Mouse (Mus musculus) cerebellum, postnatal 36 days (tissue): Measurements from ENCODE around the gene Mgmt.
A peak's percentile ranks its signal among the peaks of the same experiment; 100 is the strongest.

ENCODE experiments used
- DNase-seq, 2 experiments: peaks; one replicate each; pipeline ENCODE4 v3.0.0; 2021 to 2022; ENCODE audit warnings: mixed read lengths in 2 of 2

Gene Mgmt

DNA sequence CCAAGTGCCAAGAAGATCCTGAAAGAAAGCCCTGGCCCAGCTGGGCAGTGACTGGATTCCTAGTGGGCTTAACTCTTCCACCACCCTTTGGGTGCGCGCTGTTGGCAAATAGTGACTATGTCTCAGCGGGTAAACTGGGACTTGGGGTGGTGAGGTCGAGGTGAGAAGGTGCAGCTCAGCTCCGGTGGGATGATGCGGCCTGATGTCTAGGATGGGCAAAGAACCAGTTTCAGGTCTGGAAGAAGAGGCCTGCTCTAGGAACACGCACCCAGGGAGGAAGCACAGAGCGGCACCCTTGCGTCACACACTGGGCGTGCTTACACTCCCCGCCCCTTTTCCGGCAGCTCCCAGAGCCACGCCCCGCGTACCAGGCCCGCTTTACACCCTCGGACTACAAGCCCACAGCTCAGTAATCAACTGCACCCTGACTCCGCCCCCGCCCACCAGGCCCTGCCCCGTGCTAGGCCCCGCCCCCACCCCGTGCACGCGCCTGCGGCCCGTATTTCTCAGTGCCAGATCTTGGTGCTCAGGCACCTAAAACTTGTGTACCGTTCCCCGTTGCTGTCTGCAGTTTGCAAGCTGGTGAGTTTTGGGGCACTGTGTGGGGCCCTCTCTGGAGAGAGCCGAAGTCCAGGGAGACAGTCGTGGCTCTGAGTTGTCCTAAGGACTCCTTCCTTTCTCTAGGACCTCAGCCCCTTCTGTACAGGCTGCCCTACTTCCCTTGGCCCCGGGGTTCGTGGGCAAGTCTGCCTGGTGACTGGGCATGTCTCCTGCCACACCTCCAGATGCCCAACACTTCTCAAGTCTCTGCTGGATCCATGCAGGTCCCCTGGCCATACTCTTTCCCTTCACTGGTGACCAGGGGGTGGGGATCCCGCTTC lies at the start of gene Mgmt:
Mgmt (plus strand) TSS at position 509 of the 881 bp plus-strand sequence.
- DNase-seq: peak; percentile 46 to 64

DNA sequence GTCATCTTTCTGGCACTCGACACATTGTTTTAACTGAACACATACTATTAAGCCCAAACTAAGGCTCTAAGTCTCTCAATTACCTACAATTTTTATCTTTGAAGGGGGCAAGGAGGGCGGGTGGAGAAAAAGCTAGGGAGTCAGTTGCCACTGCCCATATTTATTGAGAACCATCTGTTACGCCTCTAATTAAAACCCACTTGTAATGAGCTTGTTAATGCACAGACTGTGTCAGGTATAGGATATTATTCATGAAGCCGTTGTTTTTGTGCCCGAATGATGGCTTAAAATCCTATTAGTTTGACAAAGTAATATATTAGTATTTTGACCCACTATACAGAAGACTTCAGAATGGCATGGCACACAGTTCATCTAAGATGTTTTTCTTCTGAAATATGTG lies 49.6 kb upstream of the Mgmt start:
- no peak for DNase-seq

DNA sequence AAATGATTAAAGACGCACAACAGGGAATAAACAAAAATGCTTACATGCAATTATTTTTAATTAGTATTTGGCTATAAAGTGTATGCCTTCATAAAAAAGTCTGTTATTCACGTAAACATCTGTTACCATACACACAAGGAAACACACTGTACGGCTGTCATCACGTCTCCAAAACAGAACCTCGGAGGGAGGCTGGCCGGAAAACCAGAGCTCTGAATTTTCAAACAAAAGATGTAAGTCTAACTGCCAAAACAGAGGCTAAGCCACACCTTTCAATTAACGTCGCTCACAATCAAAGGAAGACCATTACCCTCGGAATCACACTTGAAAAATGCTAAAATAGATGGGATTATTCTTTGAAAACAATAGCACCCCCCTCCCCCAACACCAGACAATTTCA lies 49.1 kb upstream of the Mgmt start:
- no peak for DNase-seq

DNA sequence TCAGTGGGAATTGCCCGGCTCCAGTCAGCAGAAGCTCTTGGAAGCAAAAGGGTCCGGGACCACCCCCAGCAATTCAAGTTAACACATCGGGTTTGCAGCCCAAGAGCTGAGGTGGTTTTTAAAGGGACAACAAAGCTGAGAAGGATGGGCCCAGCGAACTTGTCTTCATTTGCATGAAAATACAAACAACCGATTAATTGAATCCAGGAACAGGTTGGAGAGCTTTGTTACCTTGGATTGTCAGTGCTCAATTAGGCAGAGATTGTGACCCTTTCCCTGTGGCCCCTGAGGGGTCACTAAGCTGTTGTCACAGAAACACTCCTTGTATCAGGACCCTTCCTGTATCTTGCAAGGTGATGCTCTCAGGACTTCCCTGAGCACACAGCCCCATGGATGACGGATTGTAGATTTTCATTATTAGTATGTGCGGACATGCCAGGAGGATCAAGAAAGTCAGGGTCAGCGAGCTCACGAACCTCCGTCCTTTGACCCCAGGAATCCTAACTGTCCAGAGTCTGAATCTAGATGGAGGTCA lies 48.3 kb upstream of the Mgmt start:
- DNase-seq: no peak

DNA sequence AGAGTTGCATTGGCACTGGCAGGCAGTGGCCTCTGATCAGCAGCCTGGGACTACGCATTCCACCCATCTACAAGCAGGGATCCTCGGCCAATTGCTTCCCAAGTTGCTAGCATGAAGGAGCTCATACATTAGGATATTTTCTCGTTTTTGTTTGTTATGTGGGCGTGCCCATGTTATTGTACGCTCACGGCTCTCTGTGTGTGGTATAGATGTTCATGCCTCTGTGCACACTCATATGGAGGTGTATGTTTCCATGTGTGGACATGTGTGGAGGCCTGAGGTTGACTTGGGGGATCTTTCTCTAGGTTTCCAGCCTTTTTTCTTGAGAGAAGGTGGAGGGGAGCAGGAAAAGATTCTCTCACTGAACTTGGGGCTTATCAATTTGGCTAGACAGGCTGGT lies 46.8 kb upstream of the Mgmt start:
- no peak for DNase-seq

DNA sequence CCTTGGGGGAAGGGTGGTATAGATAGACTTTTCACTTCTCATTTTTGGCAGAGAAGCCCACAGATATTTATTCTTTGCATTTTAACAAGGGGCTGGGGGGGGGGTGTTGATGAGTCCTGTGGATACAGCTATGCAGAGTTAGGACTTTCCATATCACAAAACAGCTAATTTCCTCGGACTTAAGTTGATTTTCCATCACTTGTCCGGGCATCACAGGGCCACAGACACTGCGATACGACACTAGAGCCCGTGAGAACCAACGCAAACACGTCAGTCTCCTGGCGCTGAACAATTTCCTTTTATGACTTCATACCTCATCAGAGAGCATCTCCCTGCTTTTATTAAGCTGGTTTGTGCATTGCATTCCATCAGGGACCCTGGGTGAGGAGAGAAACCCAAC lies 45.7 kb upstream of the Mgmt start:
- no peak for DNase-seq

DNA sequence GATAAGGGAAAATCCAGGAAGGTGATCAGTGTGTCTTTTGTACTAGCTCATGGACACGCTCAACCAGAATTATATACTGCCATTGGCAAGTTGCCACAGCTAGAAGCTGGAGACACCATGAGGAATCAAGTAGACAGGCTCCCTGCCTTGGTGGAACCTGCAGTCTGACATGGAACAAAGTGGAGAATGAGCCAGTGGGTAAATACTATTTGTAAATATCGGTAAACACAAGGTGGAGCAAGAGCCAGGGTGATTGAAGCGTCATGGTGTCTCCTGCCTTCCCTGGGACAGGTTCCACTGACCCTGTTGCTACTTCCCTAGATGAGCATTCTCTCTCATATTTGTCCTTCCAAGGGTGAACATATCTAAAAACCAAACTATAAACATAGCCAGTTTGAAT lies 44.6 kb upstream of the Mgmt start:
- DNase-seq: no peak

DNA sequence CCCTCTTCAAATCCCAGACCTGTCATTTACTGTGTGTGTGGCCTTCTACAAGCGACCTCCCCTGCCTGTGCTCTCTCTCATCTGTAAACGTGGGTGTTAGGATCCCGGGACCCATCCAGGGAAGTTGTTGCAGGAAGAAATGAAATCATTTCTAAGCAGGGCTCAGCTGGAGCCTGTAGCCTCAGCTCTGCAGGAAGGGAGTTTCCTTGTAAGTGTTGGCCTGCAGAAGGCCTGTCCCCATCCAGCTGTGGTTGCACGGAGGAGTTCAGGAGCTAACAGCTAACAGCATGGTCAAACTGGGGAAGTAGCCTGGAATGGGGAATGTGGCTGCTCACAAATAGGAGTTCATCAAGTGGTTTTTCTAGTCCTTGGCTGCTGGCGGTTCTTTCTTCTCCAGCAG lies 44.1 kb upstream of the Mgmt start:
- DNase-seq: no peak

DNA sequence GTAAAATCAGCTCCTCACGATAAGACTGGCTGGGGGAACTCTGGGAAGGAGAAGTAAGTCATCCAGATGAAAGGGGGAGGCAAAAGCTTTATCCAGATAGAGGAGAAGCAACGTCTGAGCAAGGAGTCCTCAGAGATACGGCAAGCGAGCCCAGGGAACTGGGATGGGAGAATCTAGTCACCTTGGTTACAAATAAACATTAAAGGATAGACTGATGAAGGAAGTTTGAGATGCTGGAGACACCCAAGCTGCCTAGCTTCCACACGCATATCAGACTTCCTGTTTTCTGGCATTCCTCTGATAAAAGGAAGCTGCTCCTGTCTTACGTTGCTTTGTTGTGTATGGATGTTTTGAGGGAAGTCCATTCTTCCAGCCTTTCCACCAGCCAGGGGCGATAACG lies 42.5 kb upstream of the Mgmt start:
- DNase-seq: no peak

DNA sequence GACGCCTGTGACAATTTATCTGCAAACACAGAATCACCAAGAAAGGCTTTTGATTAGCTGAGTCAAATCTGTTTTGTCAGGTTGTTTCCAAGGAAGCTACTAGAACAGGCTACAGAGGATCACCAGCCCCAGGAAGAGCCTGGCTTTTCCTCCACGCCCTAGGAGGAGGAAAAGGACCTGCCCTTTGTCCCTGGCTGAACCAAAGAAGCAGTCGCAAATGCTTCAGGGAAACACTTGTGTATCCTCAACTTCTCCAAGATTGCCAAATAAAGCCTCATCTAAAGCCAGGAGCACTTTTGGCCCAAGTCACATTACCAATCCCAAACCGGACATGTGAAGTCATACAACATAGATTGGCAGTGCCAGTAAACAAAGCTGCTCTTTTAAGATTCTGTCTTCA lies 41.7 kb upstream of the Mgmt start:
- no peak for DNase-seq

DNA sequence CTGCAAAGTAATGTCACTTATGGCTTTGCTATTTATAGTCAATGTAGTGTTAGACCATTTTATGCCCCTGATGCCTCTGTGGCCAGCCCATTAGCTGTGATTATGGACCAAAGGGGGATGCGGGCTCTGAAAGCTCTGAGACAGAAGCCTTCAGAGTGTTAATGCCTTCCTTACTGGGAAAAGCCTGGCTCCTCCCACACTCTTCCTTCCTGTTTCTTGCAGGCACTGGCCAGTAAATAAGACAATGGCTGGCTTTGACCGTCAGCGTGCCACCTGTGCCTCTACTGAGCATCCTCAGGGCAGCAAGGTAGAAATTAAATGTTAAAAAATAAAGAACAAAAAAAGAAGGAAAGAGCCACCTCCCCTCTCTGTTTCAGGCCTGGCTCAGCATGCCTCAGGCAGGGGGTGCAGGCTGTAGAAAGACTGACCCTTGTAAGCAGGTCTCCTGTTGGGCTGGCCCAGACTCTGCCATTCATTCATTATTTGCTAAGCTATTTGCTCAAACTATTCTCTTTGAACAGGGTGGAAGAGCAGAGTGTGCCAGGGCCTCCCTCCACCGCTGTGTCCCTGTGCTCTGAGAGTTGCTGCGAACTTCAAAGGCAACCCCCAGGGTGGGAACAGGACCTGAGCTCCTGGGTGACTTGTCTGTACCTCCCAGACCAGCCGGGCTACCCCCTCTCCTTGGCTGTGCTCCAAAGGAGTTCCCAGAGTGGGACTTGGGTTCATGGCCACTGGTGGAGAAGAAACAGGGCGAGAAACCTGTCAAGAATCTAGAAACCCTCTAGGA lies 29.5 kb upstream of the Mgmt start:
- DNase-seq: no peak

DNA sequence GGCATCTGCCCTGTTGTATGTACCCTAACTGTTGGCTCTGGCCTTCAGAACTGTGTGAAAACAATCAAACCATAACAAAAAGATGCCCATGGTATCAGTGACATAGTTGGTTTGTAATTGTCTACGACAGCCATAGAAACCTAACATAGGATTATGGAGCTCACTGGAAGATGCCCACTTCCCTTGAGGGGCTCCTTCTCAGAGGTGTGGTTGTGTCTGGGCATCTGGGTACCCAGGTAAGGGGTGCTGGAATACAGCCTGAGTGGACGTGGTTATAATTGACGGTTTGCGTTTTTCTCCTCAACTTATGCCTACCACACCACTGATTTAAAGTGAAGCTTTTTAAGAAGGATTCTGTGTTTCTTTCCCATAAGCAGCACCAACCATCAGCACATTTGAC lies 28.5 kb upstream of the Mgmt start:
- no peak for DNase-seq

DNA sequence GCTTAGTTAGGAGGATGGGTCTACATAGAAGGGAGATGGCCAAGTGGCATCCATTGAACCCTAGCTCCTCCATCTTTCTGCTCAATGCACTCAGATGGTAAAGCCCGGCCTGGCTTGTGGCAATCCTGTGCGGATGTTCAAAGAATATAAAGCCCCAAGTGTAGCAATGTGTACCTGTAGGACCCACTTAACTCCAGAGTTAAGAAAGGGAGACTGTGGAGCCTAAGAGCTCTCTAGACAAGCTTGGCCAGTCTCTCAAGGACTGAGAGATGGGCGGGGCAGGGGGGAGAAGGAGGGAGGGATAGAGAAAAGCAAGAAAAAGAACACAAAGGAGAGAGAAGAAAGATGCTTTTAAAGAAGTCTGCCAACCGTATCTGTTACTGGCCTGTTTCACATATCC lies 27.9 kb upstream of the Mgmt start:
- no peak for DNase-seq

DNA sequence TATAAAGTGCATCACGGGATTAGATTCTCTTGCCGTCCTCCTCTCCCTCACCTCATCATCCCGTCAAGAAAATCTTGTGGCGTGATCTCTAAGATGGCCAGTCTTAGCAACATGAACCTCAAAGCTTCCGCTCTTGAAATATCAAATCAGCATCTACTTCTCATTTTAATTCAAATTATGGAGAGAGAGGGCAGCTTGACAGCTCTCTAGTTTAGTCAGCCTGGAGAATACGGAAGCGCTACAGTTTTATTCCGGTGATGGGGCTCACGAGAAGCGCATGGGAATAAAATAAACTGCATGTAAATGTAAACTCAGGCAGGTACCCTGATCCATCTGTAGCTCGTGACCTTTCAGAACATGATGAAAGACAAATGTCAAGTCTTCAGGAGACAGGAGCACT lies 22.9 kb upstream of the Mgmt start:
- DNase-seq: no peak

DNA sequence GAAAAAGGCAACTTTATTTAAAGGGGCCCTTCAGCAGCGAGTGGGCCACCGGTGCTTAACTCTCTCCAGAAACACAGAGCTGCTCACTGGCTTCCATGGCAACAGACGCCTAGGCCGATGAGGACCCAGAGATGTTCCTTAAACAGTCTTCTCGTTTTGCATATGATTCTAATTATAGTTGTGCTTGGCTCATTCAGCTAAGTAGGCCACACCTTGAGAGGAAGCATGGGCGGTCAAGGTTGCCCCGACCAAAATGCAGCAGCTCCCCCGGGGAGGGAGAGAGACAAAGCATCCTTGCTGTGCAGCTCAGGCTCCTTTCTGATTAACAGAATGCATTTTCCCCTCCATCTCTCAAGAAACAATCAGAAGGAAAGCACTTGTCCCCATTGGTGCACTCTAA lies 22.4 kb upstream of the Mgmt start:
- no peak for DNase-seq

DNA sequence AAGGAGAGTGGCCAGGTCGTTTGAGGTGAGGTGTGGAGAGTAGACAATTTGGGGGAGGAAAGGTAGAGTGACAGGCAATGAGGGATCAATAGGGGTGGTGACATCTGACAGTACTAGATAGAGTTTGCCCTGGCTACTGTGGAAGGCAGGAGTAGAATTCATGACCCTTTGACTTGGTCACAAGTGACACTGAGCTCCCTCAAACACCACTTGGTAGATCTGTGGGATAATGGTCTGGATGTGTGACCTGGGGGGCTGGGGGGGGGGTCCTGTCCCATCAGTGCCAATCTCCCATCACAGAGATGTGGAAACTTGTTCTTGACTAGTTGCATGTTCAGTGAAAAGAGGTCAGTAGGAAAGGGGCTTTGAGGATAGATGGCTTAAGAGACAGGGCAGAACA lies 20.0 kb upstream of the Mgmt start:
- no peak for DNase-seq

DNA sequence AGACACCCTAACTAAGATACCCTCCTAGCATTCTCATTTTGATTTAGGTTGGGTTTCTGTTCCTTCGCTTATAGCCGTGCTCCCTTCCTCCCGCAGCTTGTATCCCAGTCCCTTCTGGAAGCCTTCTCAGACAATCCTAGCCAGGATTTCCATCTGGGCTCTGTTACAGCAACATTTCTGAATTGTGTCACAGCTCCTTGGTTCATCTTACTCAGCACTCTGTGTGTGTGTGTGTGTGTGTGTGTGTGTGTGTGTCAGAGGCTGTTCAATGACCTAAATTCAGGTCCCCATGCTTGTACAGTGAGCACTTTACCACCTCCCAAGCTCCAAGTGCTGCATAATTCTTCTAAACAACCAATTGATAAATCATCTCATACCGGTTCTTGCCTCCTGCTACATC lies 14.0 kb upstream of the Mgmt start:
- DNase-seq: no peak

DNA sequence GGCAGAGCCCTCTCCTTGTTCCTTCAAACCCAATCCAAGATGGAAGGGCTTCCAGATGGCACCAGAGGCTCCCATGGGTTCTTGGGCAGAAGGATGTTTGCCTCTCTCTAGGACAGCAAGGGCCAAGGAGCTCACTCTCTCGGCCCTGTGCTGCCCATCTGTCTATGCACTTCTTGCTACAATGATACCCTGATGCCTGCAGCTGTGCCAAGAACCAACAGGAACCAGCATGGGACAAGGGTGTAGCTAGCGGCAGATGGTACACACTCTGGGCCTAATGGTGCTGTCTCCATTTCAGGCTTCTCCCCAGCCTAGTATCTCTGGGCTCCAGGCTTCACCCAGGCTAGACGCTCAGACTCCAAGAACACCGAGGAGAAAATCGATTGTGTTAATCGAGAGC lies 6.3 kb upstream of the Mgmt start:
- DNase-seq: no peak

DNA sequence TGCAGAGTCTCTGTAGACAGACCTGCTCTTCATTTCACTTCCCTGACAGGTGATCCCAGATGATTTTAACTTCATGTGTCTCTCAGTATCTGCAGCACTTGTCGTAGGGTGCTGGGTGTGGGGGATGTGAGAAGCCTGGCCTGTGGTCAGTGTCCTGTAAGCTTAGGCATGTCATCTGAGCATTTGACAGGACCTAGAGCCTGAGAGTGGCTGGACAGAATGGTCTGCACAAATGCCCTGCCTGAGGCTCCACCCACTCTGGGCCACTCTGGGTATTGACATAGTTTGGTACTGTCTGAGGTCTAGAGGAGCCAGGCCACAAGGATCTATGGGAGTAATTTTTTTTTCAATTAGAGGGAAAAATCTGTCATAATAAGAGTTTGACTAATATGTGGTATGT lies 942 bp downstream of the Mgmt start:
- DNase-seq: no peak

DNA sequence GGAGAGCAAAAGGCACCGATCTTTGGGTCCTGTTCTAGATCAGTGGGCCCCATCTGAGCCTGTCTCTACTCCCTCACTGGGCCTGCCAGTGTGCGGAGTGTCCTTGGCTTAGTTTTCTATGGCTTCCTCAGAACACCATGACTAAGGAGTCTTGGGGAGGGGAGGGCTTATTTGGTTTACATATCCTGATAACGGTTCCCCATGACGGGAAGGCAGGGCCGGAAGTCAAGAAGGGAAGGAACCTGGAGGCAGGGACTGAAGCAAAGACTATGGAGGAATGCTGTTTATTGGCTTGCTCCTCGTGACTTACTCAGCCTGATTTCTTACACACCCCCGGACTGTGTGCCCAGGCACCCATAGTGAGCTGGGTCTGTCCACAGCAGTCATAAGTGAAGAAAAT lies 1.4 kb downstream of the Mgmt start:
- no peak for DNase-seq

DNA sequence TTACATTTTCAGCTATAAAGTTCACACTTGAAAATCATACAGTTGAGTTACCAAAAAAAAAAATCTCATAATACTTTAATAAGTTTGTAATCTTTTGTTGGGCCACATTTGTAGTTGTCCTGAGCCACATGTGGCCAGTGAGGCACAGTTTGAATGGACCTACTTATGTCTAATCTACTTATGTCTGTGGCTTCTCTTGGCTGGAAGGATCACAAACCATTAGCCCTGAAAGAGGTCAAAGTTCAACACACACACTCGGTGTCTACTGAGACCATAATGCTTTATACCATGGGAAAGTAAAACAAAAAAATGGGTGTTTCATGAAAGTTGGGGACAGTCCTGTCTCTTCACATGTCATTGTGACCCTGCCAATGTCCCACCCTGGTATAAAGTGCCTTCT lies 3.1 kb downstream of the Mgmt start:
- no peak for DNase-seq

DNA sequence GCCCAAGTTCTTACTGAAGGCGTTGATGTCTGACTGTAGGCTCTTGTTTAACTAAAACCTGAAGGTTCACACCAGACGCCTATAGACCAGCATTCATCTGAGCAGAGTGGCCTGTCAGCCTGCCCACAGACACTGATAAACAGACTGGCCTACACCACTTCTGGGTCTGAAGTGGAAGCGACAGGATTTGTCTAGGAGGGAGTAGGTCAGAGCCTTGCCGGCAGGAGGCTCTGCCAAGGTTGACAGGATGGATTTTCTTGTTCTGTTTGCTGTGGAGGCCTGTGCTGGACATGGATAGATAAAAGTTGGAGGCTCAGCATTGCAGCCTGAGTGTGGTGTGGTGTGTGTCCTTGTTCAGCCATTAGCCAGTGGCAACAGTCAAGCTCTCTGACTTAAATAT lies 3.6 kb downstream of the Mgmt start:
- no peak for DNase-seq

DNA sequence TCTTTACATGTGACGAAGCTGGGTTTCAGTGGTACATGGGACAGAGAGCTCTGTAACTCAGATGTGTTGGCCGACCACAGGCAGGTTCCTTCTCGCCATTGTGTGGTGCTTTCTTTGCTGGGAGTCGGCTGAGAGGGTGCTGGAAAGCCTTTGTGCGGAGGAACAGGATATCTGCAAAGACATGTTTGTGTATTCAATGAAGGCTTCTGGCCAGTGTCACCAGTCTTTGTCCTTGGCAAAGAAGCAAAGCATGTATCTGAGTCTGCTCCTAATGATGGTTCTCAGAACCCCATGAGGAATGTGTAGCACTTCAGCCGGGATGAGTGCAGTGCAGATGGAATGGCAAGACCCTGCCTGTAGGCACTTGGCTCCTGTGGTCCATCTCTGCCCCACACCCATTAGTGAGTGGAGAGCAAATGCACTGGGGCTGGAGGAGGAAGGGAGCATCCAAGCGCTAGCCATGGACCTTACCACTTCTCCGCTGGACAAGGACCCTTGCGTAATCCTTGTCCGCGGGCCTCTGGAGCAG lies 14.3 kb downstream of the Mgmt start:
- DNase-seq: no peak

DNA sequence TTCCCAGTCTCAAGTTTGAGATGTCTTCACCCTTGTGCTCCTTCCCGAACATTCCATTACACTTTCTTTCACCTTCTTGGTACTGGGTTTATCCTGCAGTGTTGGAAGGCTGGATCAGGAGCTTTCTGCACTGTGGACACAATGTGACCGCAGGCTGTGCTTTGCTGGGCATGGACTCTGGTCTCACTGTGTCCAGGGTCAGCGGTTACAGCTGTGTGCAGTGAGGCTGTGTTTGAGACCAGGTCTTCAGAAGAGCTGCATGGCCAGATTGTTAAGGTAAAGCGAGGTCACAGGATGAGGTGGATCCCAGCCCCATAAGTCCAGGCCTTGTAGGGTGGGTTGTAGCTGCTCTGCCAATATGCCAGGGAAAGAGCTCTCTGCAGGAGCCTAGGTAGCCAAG lies 18.5 kb downstream of the Mgmt start:
- DNase-seq: no peak
